Mouse (Mus musculus) small intestine, adult 2 months (tissue): ENCODE results near the gene Fnip2. TPM values are rescaled to one million over a fixed set of nuclear protein-coding genes. Genes with fewer than 3 reads are reported as not detected.

ENCODE experiments used
- H3K27ac ChIP-seq: fragments of 200-500 bp; 2 replicates; pipeline ENCODE4 v1.5.1; 2012; ENCODE audit warnings: low read depth, low read length, control low read depth, inconsistent platforms; ENCODE audit not compliant: insufficient read depth
- H3K27me3 ChIP-seq: fragments of 200-500 bp; 2 replicates; pipeline ENCODE4 v1.6.1; 2012; ENCODE audit warnings: mild to moderate bottlenecking, moderate library complexity, low read length, inconsistent platforms; ENCODE audit not compliant: control insufficient read depth, insufficient read depth
- H3K36me3 ChIP-seq: fragments of 200-500 bp; 2 replicates; pipeline ENCODE4 v1.6.1; 2012; ENCODE audit warnings: mild to moderate bottlenecking, low read length, control low read depth, inconsistent platforms; ENCODE audit not compliant: control insufficient read depth, insufficient read depth
- H3K4me1 ChIP-seq: fragments of 200-500 bp; 2 replicates; pipeline ENCODE4 v1.6.1; 2012; ENCODE audit warnings: low read length, inconsistent platforms, mixed read lengths; ENCODE audit not compliant: control insufficient read depth, insufficient read depth, insufficient read length
- H3K4me3 ChIP-seq: fragments of 200-500 bp; 2 replicates; pipeline ENCODE4 v1.5.1; 2012; ENCODE audit warnings: low read depth, mild to moderate bottlenecking, control low read depth, inconsistent platforms, low read length, moderate library complexity
- CTCF ChIP-seq: fragments of 200-500 bp; IDR thresholded peaks from 2 replicates; pipeline ENCODE4 v1.5.1; 2012; ENCODE audit warnings: low read depth, mild to moderate bottlenecking, control low read depth, inconsistent platforms, low read length, moderate library complexity, mixed read lengths; ENCODE audit not compliant: insufficient replicate concordance, insufficient read length; ENCODE audit errors: extremely low read depth
- POLR2A ChIP-seq: fragments of 200-500 bp; IDR thresholded peaks from 2 replicates; pipeline ENCODE4 v1.6.1; 2012; ENCODE audit warnings: low read depth, mild to moderate bottlenecking, control low read depth, inconsistent platforms, low read length, moderate library complexity
- WGBS: fragments of 180-500 bp; shearing (Covaris S2); methylation state at CpG from one replicate; pipeline ENCODE4 v1.1.7; 2018; 5-methylcytosine and 5-hydroxymethylcytosine counted together
- polyA plus RNA-seq: library from polyadenylated mRNA; depleted of rRNA; stranded (reverse); fragments of >200 nt; gene quantifications from 2 replicates; pipeline ENCODE4 v1.2.3, GENCODE M21; 2012

The Fnip2 gene
- polyA plus RNA-seq, 1 experiment: 1.6 TPM

GRCm38 (mm10) chr3:79561784-79562715 is 5.5 kb downstream of the Fnip2 start:
- TF ChIP-seq POLR2A (no peak), CTCF (no peak)
- no peaks in the 10 kb centered on the region for H3K27me3 ChIP-seq
- no peak overlapping the region for H3K27ac ChIP-seq
- H3K4me3 ChIP-seq: no peak overlapping the region
- WGBS: 87% methylated on average over 10 of the region's 10 CpGs
- H3K4me1 ChIP-seq: peaks cover 10% of the 10 kb centered on the region; the same call in 1 of the 2 replicates
- H3K36me3 ChIP-seq: no peaks in the 10 kb centered on the region

DNA sequence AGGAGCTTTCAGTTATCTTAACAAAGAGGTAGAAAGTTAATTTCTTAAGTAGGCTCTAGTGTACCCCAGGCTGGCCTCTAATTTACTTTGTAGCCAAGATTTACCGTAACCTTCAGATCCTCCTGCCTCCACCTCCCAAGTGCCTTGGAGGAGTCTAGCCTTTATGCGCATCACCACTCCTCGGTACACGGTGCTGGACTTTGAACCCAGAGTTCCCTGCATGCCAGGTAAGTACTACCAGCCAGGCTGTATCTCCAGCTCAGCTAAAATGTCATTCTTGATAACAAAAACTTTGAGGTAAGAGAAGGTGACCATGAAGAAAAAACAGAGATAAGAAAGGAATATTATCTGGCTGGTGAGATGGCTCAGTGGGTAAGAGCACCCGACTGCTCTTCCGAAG is 7.0 kb downstream of the Fnip2 start:
- Histone ChIP-seq H3K27ac (no peak overlapping the region), H3K27me3 (no peaks in the 10 kb centered on the region), H3K4me3 (no peak overlapping the region), H3K4me1 (peaks cover 7% of the 10 kb centered on the region; the same call in 1 of the 2 replicates), H3K36me3 (no peaks in the 10 kb centered on the region)
- TF ChIP-seq CTCF: no peak
- WGBS: 45% methylated on average over 6 of the region's 6 CpGs

- Histone ChIP-seq H3K4me3 (no peak overlapping the region), H3K36me3 (no peaks in the 10 kb centered on the region), H3K27me3 (no peaks in the 10 kb centered on the region), H3K4me1 (peaks cover 7% of the 10 kb centered on the region; the same call in 1 of the 2 replicates), H3K27ac (peak overlapping the region; percentile 11; the same call in 1 of the 2 replicates)
- TF ChIP-seq POLR2A (no peak), CTCF (no peak)
- WGBS: 22% methylated on average over 5 of the region's 5 CpGs
These were observed 7.9 kb downstream of the Fnip2 start for GRCm38 (mm10) chr3:79559773-79560045.

DNA sequence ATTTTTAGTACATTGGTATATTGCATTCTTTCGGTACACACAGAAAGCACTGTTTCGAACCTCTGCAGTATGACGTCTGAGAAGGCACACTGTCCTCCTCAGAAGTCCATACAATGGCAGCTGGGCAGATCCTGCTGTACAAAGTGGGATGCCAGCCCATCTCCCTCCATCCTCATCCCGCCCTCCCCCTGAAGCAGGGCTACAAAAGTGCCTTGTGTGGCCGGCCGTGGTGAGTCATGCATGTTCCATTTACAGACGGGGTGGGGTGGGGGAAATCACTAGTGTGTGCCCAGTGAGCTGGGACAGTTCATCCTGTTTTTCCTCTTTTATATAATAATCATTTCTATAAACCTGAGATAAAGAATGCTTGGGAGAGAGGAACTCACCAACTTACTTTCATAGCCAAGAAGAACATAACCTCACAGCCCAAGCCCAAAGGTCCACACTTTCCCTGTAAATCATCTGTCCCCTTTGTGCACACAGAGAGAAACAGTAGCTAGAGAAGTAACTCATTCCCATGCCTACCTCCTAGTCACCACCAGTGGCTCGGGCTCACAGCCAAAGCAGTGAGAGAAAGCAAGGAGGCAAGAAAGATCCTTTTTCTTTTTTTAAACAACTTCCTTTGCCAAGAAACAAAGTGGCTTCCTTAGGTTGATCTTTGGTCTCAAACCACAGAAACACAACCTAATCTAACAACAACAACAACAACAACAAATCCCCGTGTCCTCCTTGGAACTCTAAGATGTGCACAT is 8.4 kb downstream of the Fnip2 start:
- Histone ChIP-seq H3K27me3 (no peaks in the 10 kb centered on the region), H3K4me1 (peaks cover 7% of the 10 kb centered on the region; the same call in 1 of the 2 replicates), H3K36me3 (no peaks in the 10 kb centered on the region), H3K4me3 (no peak overlapping the region), H3K27ac (peak overlapping the region; percentile 11; the same call in 1 of the 2 replicates)
- no peak for TF ChIP-seq CTCF
- no peak for TF ChIP-seq POLR2A
- WGBS: 27% methylated on average over 9 of the region's 9 CpGs

DNA sequence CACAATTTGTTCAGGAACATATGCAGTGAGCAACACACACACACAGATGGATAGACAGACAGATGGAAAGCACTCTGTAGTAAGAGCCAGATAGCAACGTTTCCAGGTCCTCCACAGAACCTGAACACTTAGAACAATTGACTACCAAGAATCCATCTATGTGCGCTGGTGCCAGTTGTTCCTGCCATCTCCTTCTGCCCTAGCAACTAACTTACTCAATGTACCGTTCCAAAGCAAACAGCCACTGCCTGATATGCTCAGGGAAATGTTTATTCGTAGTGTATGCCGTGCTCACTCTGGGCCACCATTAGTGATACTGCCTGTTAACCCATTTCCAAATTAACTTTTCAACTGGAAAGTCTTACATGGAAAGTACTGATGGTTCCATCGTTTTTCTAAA is 12.5 kb downstream of the Fnip2 start:
- Histone ChIP-seq H3K27me3 (no peaks in the 10 kb centered on the region), H3K4me1 (peaks cover 7% of the 10 kb centered on the region; the same call in 1 of the 2 replicates), H3K36me3 (no peaks in the 10 kb centered on the region), H3K4me3 (no peak overlapping the region), H3K27ac (no peak overlapping the region)
- TF ChIP-seq CTCF: no peak
- no peak for TF ChIP-seq POLR2A
- WGBS: 63% methylated on average over 6 of the region's 6 CpGs

GRCm38 (mm10) chr3:79553779-79554178 is 13.8 kb downstream of the Fnip2 start:
- H3K27me3 ChIP-seq: no peaks in the 10 kb centered on the region
- no peaks in the 10 kb centered on the region for H3K36me3 ChIP-seq
- H3K27ac ChIP-seq: no peak overlapping the region
- H3K4me1 ChIP-seq: 0 out of 2 replicates have a peak, but pooled peaks cover under 1% of the 10 kb centered on the region
- 92% methylated on average over 3 of the region's 3 CpGs for WGBS
- H3K4me3 ChIP-seq: no peak overlapping the region
- no peak for TF ChIP-seq POLR2A
